Mouse (Mus musculus): ENCODE measurements around the gene Mb21d2. TPM values are rescaled to one million over a fixed set of nuclear protein-coding genes. Genes with fewer than 3 reads are reported as not detected.

Mb21d2 gene
- polyA plus RNA-seq, 1 experiment from 2014 or later = 5.6 TPM

DNA sequence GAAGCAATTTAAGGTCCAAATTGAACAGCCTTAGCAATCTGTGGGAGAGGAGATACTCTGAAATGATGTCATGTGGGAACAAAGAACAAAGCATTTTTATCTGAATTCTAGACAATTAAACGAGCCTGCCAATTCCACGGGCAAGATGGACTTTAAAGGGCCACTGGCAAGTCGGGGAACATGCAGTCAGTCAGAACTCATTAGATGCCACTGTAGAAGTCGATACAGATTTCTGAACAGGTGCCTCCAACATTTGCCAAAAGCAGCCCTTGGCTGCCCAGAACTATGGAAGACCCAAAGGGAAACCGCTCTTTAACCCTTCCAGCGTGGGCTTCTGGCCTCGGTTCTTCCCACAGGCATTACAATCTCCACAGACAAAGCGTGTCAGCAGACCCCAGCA, 45.8 kb downstream of the Mb21d2 start:
- 62% methylated on average over 8 of the region's 8 CpGs for WGBS
- Histone ChIP-seq H3K9ac (replicated peaks; ENCODE audit: low read length) (no peak overlapping the region), H3K4me1 (ENCODE audit: insufficient read depth, low read length) (peaks cover 43% of the 10 kb centered on the region), H3K36me3 (ENCODE audit: insufficient read depth, low read length) (no peaks in the 10 kb centered on the region), H3K4me3 (ENCODE audit: low read length) (no peak overlapping the region), H3K9me3 (ENCODE audit: low read length) (no peaks in the 10 kb centered on the region), H3K4me2 (replicated peaks; ENCODE audit: low read depth, low read length) (no peak overlapping the region), H3K27ac (ENCODE audit: low read length) (no peak overlapping the region), H3K27me3 (ENCODE audit: insufficient read depth, low read length) (no peaks in the 10 kb centered on the region)
- no peak for ATAC-seq (ENCODE audit: low FRiP score, low TSS enrichment)

DNA sequence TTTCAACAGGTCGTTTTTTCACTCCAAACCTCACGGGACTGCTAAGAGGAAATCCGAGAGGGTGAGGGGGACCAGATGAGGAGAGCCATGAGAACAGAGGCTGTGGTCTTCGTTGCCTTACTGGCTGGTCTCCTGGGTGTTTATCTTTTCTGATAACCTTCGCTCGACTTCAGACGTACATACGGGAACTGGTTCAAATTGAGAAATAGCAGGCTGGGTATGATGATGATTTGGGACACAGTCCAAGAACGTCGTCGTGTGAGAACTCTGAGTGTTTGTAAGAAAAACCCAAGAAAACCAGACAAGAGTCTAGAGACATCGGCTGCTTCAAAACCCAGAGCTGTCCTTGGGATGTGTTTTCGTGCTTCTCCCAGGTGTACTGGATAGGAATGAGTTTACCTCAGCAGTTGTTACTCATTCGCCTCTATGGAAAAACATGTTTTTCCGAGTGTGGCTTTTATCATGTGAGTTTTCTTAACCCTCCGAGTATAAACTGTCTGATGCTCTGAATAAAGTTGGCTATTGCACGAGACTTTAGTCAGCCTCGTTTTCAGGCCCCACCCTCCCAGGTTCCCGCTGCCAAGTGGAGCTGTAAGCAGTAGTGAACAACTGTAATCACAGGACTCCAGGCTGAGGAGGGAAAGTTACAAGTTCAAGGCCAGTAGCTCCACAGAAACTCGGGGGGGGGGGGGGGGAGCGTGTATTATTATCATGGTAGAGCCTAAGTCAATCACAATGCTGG, 46.6 kb downstream of the Mb21d2 start:
- ATAC-seq (ENCODE audit: low FRiP score, low TSS enrichment) = no peak
- no peaks in the 10 kb centered on the region for H3K27me3 ChIP-seq (ENCODE audit: insufficient read depth, low read length)
- 58% methylated on average over 21 of the region's 21 CpGs for WGBS
- no peak overlapping the region for H3K9ac ChIP-seq (replicated peaks; ENCODE audit: low read length)
- H3K36me3 ChIP-seq (ENCODE audit: insufficient read depth, low read length) = no peaks in the 10 kb centered on the region
- no peak overlapping the region for H3K4me3 ChIP-seq (ENCODE audit: low read length)
- no peak overlapping the region for H3K27ac ChIP-seq (ENCODE audit: low read length)
- H3K4me2 ChIP-seq (replicated peaks; ENCODE audit: low read depth, low read length) = no peak overlapping the region
- no peaks in the 10 kb centered on the region for H3K9me3 ChIP-seq (ENCODE audit: low read length)
- H3K4me1 ChIP-seq (ENCODE audit: insufficient read depth, low read length) = peaks cover 40% of the 10 kb centered on the region

DNA sequence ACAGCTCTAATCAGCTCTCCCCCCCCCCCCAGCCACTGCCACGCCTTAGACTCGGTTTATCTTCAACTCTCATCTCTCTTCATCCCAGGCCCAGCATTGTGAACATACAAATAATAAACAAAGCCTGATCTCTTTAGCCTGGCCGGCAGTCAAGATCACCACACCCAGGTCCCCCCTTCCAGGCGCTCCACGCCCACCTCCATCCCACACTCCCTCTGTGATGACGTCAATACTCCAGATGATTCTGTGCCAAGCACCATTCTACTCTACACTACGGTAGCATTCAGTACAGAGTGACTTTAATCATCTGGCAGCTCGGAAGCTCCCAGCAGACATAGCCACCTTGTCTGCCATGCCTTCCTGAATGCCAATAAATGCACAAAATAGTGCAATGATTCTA, 47.7 kb downstream of the Mb21d2 start:
- H3K27ac ChIP-seq (ENCODE audit: low read length) = no peak overlapping the region
- H3K27me3 ChIP-seq (ENCODE audit: insufficient read depth, low read length) = no peaks in the 10 kb centered on the region
- no peak overlapping the region for H3K4me2 ChIP-seq (replicated peaks; ENCODE audit: low read depth, low read length)
- no peaks in the 10 kb centered on the region for H3K9me3 ChIP-seq (ENCODE audit: low read length)
- ATAC-seq (ENCODE audit: low FRiP score, low TSS enrichment) = no peak
- H3K36me3 ChIP-seq (ENCODE audit: insufficient read depth, low read length) = no peaks in the 10 kb centered on the region
- H3K4me1 ChIP-seq (ENCODE audit: insufficient read depth, low read length) = peaks cover 44% of the 10 kb centered on the region
- H3K9ac ChIP-seq (replicated peaks; ENCODE audit: low read length) = no peak overlapping the region
- WGBS = 53% methylated on average over 8 of the region's 8 CpGs
- no peak overlapping the region for H3K4me3 ChIP-seq (ENCODE audit: low read length)

DNA sequence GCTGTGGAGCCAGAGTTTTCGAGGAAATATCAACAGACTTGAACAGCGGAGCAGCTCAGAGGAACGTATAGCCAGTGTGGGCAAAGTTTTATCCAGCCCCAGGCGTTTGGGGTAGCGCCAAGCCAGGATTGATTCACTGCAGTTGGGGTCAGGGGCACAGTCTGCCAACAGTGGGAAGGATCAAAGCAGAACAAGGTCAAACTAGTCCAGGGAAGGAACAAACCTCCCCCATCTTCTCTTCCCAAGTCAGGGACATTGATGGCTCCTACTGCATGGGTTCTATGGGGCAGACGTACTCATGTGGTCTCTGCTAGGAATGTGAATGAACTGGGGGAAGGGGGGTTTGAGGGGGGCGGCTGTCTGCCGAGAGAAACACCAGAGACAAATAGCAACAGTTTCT, 48.7 kb downstream of the Mb21d2 start:
- Histone ChIP-seq H3K9me3 (ENCODE audit: low read length) (no peaks in the 10 kb centered on the region), H3K27ac (ENCODE audit: low read length) (no peak overlapping the region), H3K9ac (replicated peaks; ENCODE audit: low read length) (no peak overlapping the region; the same call in 1 of the 2 replicates), H3K4me3 (ENCODE audit: low read length) (no peak overlapping the region), H3K36me3 (ENCODE audit: insufficient read depth, low read length) (no peaks in the 10 kb centered on the region), H3K27me3 (ENCODE audit: insufficient read depth, low read length) (no peaks in the 10 kb centered on the region), H3K4me1 (ENCODE audit: insufficient read depth, low read length) (peaks cover 35% of the 10 kb centered on the region), H3K4me2 (replicated peaks; ENCODE audit: low read depth, low read length) (no peak overlapping the region)
- 9% methylated on average over 8 of the region's 8 CpGs for WGBS
- ATAC-seq (ENCODE audit: low FRiP score, low TSS enrichment) = peak; percentile 78

DNA sequence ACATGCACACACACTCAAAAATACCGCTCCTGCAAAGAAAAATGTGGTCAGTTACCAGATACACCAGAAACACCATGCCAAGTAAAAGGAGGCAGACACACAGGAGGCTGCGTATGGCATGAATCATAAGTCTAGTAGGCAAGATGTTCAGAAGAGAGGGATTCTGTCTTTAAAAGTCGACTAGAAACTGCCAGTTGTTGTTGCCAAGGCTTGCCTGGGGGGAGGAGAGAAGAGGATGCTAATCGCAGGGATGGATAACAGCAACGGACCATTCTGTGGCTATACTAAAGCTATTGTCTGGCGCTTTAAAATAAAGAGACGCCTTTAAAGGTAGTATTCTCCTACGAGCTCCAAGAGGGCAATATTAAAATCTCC, 49.2 kb downstream of the Mb21d2 start:
- no peak overlapping the region for H3K4me2 ChIP-seq (replicated peaks; ENCODE audit: low read depth, low read length)
- ATAC-seq (ENCODE audit: low FRiP score, low TSS enrichment) = no peak
- WGBS = 44% methylated on average over 8 of the region's 8 CpGs

DNA sequence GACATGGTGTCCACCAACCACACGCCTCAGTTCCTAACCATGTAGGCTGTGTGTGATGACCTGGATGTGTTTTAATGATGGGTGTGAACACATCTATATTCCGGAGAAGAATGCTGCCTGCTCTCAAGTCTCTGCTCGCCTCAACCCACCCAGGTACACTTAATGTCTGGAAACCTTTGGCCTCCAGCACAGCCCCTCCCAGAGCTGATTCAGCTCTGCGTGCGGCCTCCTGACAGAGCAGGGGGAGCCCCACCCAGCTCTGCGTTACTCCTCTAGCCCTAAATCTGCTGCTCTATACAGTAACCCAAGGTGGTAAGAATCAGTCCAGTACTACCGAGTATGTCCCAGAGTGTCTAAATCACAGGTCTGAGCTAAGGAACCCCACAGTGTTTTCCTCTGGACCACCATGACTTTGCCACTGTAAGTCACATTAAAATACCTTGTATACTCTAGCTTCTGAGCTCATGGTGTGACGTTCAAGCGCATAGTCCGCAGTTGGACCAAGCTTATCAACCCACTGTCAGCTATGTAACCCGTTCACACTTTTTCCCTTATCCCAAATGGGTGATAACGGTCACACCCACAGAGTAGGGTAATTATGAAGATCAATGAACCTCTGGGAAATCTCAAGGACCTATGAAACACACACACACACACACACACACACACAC, 49.7 kb downstream of the Mb21d2 start:
- Histone ChIP-seq H3K36me3 (ENCODE audit: insufficient read depth, low read length) (no peaks in the 10 kb centered on the region), H3K27me3 (ENCODE audit: insufficient read depth, low read length) (no peaks in the 10 kb centered on the region), H3K4me2 (replicated peaks; ENCODE audit: low read depth, low read length) (no peak overlapping the region), H3K27ac (ENCODE audit: low read length) (no peak overlapping the region), H3K9me3 (ENCODE audit: low read length) (no peaks in the 10 kb centered on the region), H3K4me3 (ENCODE audit: low read length) (no peak overlapping the region), H3K4me1 (ENCODE audit: insufficient read depth, low read length) (peaks cover 33% of the 10 kb centered on the region), H3K9ac (replicated peaks; ENCODE audit: low read length) (no peak overlapping the region)
- WGBS = 79% methylated on average over 12 of the region's 12 CpGs
- ATAC-seq (ENCODE audit: low FRiP score, low TSS enrichment) = no peak

More for the DNA sequence above, 49.2 kb downstream of the Mb21d2 start:
- no peak overlapping the region for H3K27ac ChIP-seq (ENCODE audit: low read length)
- H3K9me3 ChIP-seq (ENCODE audit: low read length) = no peaks in the 10 kb centered on the region
- H3K4me1 ChIP-seq (ENCODE audit: insufficient read depth, low read length) = peaks cover 33% of the 10 kb centered on the region
- no peaks in the 10 kb centered on the region for H3K36me3 ChIP-seq (ENCODE audit: insufficient read depth, low read length)
- H3K27me3 ChIP-seq (ENCODE audit: insufficient read depth, low read length) = no peaks in the 10 kb centered on the region
- no peak overlapping the region for H3K9ac ChIP-seq (replicated peaks; ENCODE audit: low read length)
- no peak overlapping the region for H3K4me3 ChIP-seq (ENCODE audit: low read length)

DNA sequence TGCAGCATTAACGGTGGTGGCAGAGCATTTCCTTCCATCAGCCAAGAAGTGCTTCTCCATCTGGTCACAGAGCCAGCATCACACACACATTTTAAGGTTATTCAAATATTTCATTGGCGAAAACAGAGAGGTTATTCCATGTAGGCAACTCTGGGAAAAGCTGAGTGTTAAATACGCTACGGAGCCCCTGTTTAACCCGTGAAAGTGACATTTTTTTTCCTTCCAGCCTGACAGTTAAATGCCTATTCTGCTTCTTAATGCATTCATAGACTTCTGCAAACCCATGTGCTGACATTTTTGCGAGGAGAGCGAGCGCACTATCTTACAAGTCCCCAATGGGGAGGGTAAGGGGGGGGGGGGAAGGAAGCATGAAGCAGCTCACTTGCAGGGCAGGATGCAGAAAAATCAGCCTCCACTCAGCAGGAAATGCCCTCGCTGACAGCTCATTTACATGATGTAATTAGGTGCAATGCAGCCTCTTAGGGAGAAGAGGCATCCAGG, 52.3 kb downstream of the Mb21d2 start:
- no peak overlapping the region for H3K27ac ChIP-seq (ENCODE audit: low read length)
- peaks cover 21% of the 10 kb centered on the region for H3K4me1 ChIP-seq (ENCODE audit: insufficient read depth, low read length)
- no peaks in the 10 kb centered on the region for H3K27me3 ChIP-seq (ENCODE audit: insufficient read depth, low read length)
- H3K9ac ChIP-seq (replicated peaks; ENCODE audit: low read length) = no peak overlapping the region
- no peak overlapping the region for H3K4me2 ChIP-seq (replicated peaks; ENCODE audit: low read depth, low read length)
- 57% methylated on average over 9 of the region's 9 CpGs for WGBS
- ATAC-seq (ENCODE audit: low FRiP score, low TSS enrichment) = no peak
- H3K4me3 ChIP-seq (ENCODE audit: low read length) = no peak overlapping the region
- H3K36me3 ChIP-seq (ENCODE audit: insufficient read depth, low read length) = no peaks in the 10 kb centered on the region
- H3K9me3 ChIP-seq (ENCODE audit: low read length) = no peaks in the 10 kb centered on the region

DNA sequence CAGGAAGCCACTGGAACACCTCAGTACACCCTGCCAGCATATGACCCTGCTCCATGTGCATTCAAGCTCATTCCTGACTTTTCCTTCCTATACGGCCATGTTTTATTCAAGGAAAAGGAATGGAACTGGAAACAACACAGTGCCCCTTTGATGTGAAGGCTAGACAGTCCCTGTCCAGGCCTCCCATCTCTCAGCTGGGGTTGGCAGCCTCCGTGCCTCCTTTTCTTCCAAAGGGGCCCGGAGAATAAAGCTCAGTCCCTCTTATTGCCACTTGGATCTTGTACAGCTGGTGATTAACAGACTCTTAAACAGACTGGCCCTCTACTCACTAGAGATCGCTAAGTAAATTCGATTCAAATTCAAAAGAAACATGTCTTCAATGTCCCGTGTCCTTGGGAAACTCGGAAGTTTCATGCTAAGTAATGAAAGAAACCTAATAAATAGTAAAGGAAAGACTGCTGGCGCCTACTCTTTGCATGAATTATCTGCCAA, 56.0 kb downstream of the Mb21d2 start:
- H3K4me1 ChIP-seq (ENCODE audit: insufficient read depth, low read length) = peaks cover 21% of the 10 kb centered on the region
- H3K9me3 ChIP-seq (ENCODE audit: low read length) = no peaks in the 10 kb centered on the region
- ATAC-seq (ENCODE audit: low FRiP score, low TSS enrichment) = no peak
- no peak overlapping the region for H3K27ac ChIP-seq (ENCODE audit: low read length)
- no peak overlapping the region for H3K4me3 ChIP-seq (ENCODE audit: low read length)
- H3K9ac ChIP-seq (replicated peaks; ENCODE audit: low read length) = no peak overlapping the region
- H3K4me2 ChIP-seq (replicated peaks; ENCODE audit: low read depth, low read length) = no peak overlapping the region
- no peaks in the 10 kb centered on the region for H3K36me3 ChIP-seq (ENCODE audit: insufficient read depth, low read length)
- 76% methylated on average over 8 of the region's 8 CpGs for WGBS
- no peaks in the 10 kb centered on the region for H3K27me3 ChIP-seq (ENCODE audit: insufficient read depth, low read length)

DNA sequence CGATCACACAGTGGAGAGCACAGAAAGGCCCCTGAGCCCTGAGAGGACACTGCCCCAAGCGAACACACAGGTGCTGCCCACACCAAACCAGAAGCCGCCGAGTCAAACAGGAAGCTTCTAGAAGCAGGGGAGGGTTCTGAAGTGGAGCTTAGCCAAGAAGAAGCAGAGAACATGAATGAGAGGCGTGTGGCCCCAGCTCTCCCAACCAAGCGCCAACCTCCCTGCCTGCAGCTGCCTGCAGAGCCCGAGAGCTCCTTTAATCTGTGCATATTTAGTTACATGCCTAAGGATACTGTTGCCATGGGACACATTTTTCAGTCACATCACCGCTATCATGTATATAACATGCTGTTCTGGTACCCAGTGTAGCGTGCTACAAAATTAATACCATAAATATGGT, 58.6 kb downstream of the Mb21d2 start:
- peaks cover 14% of the 10 kb centered on the region; the same call in 1 of the 2 replicates for H3K4me1 ChIP-seq (ENCODE audit: insufficient read depth, low read length)
- H3K4me3 ChIP-seq (ENCODE audit: low read length) = no peak overlapping the region
- no peaks in the 10 kb centered on the region for H3K27me3 ChIP-seq (ENCODE audit: insufficient read depth, low read length)
- H3K9me3 ChIP-seq (ENCODE audit: low read length) = no peaks in the 10 kb centered on the region
- H3K9ac ChIP-seq (replicated peaks; ENCODE audit: low read length) = no peak overlapping the region
- H3K27ac ChIP-seq (ENCODE audit: low read length) = no peak overlapping the region
- no peak overlapping the region for H3K4me2 ChIP-seq (replicated peaks; ENCODE audit: low read depth, low read length)
- WGBS = 42% methylated on average over 9 of the region's 9 CpGs
- ATAC-seq (ENCODE audit: low FRiP score, low TSS enrichment) = no peak
- H3K36me3 ChIP-seq (ENCODE audit: insufficient read depth, low read length) = no peaks in the 10 kb centered on the region

DNA sequence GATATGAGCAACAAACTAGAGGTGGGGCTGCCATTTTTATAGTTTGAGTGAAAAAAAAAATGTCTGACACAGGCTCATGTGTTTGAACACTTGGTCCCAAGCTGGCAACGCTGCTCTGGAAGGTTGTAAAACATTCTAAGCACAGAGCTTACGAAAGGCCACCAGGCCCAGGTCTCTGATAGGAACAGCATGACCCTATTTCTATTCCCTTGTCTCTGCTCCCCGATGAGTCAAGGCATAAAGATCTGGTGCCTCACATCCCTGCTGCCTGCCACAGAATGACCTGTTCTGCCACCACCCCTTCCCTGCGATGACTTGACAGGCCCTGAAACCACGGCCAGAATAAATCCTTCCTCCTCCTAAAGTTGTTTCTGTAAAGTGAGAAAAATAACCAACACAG, 59.0 kb downstream of the Mb21d2 start:
- no peaks in the 10 kb centered on the region for H3K9me3 ChIP-seq (ENCODE audit: low read length)
- no peak overlapping the region for H3K4me2 ChIP-seq (replicated peaks; ENCODE audit: low read depth, low read length)
- no peaks in the 10 kb centered on the region for H3K27me3 ChIP-seq (ENCODE audit: insufficient read depth, low read length)
- H3K9ac ChIP-seq (replicated peaks; ENCODE audit: low read length) = no peak overlapping the region
- no peak overlapping the region for H3K4me3 ChIP-seq (ENCODE audit: low read length)
- H3K4me1 ChIP-seq (ENCODE audit: insufficient read depth, low read length) = peaks cover 14% of the 10 kb centered on the region; the same call in 1 of the 2 replicates
- no peaks in the 10 kb centered on the region for H3K36me3 ChIP-seq (ENCODE audit: insufficient read depth, low read length)
- 51% methylated on average over 5 of the region's 5 CpGs for WGBS
- ATAC-seq (ENCODE audit: low FRiP score, low TSS enrichment) = no peak
- H3K27ac ChIP-seq (ENCODE audit: low read length) = no peak overlapping the region

Measured in kidney, embryonic 16.5 days (tissue).